Mouse (Mus musculus) R1 (cell line): ENCODE measurements around the gene Wdr37.
"Not testable (repeated sequence)": the region's sequence is repeated elsewhere in the genome, so short reads cannot be mapped to it uniquely, and the experiment has no call there.

Source experiments
- DNase-seq: peaks from one replicate; pipeline ENCODE4 v3.0.0-alpha.2; 2018; ENCODE audit warnings: low read depth, low spot score

Wdr37 gene

GRCm38 (mm10) chr13:8871314-8871962 is at the start of gene Wdr37:
Gene Wdr37 (minus strand): TSS chr13:8871909.
- no peak for DNase-seq

GRCm38 (mm10) chr13:8913890-8914289 is 42.2 kb upstream of the Wdr37 start:
- not testable (repeated sequence) for DNase-seq

GRCm38 (mm10) chr13:8905986-8906385 is 34.3 kb upstream of the Wdr37 start:
- DNase-seq: not testable (repeated sequence)

GRCm38 (mm10) chr13:8888603-8889002 is 16.9 kb upstream of the Wdr37 start:
- peak; percentile 83 for DNase-seq

GRCm38 (mm10) chr13:8886185-8886560 is 14.5 kb upstream of the Wdr37 start:
- no peak for DNase-seq

- DNase-seq: peak; percentile 99
Observed at GRCm38 (mm10) chr13:8885445-8886184, 13.9 kb upstream of the Wdr37 start, which contains the start of gene Idi1. Gene Idi1 (plus strand): TSS chr13:8885501.

GRCm38 (mm10) chr13:8883870-8884269 is 12.2 kb upstream of the Wdr37 start:
- not testable (repeated sequence) for DNase-seq

- no peak for DNase-seq
Observed at GRCm38 (mm10) chr13:8881611-8882010, 9.9 kb upstream of the Wdr37 start.

- DNase-seq: no peak
Observed at GRCm38 (mm10) chr13:8873776-8874175, 2.1 kb upstream of the Wdr37 start.

- peak; percentile 98 for DNase-seq
Observed at GRCm38 (mm10) chr13:8870510-8871313, 997 bp downstream of the Wdr37 start.

- DNase-seq: no peak
Observed at GRCm38 (mm10) chr13:8870160-8870509, 1.6 kb downstream of the Wdr37 start.

- no peak for DNase-seq
Observed at GRCm38 (mm10) chr13:8869578-8870157, 2.0 kb downstream of the Wdr37 start.

- no peak for DNase-seq
Observed at GRCm38 (mm10) chr13:8866612-8867011, 5.1 kb downstream of the Wdr37 start.

GRCm38 (mm10) chr13:8864990-8865389 is 6.7 kb downstream of the Wdr37 start:
- DNase-seq: no peak

- DNase-seq: no peak
Observed at GRCm38 (mm10) chr13:8860861-8861260, 10.8 kb downstream of the Wdr37 start.

GRCm38 (mm10) chr13:8858453-8858852 is 13.3 kb downstream of the Wdr37 start:
- DNase-seq: no peak

- DNase-seq: no peak
Observed at GRCm38 (mm10) chr13:8854769-8855168, 16.9 kb downstream of the Wdr37 start.

GRCm38 (mm10) chr13:8853424-8853823 is 18.3 kb downstream of the Wdr37 start:
- no peak for DNase-seq

GRCm38 (mm10) chr13:8849311-8849710 is 22.4 kb downstream of the Wdr37 start:
- no peak for DNase-seq

GRCm38 (mm10) chr13:8847702-8848101 is 24.0 kb downstream of the Wdr37 start:
- peak; percentile 58 for DNase-seq

- no peak for DNase-seq
Observed at GRCm38 (mm10) chr13:8842273-8842672, 29.4 kb downstream of the Wdr37 start.

- peak; percentile 60 for DNase-seq
Observed at GRCm38 (mm10) chr13:8841846-8842245, 29.9 kb downstream of the Wdr37 start.
